Mouse (Mus musculus) G1E (cell line): ENCODE results near the gene Slc4a4. TPM values are rescaled to one million over a fixed set of nuclear protein-coding genes. Genes with fewer than 3 reads are reported as not detected.

Source experiments
- ATAC-seq: 2 replicates; pipeline ENCODE4 v1.8.0; 2016; ENCODE audit warnings: mild to moderate bottlenecking; ENCODE audit not compliant: insufficient number of reproducible peaks, poor library complexity, low FRiP score, severe bottlenecking; ENCODE audit errors: extremely low read depth
- DNase-seq: peaks from one replicate; pipeline ENCODE4 v3.0.0; 2012; ENCODE audit warnings: low spot score
- H3K27me3 ChIP-seq: 2 replicates; pipeline ENCODE4 v1.6.1; 2012; ENCODE audit warnings: mild to moderate bottlenecking, low read length, inconsistent platforms; ENCODE audit not compliant: insufficient read depth
- H3K36me3 ChIP-seq: replicated peaks from 2 replicates; pipeline ENCODE3; 2012; ENCODE audit warnings: mild to moderate bottlenecking, inconsistent platforms
- H3K4me1 ChIP-seq: 2 replicates; pipeline ENCODE4 v1.6.1; 2012; ENCODE audit warnings: low read depth, low read length, inconsistent platforms, mixed read lengths; ENCODE audit not compliant: insufficient read depth
- H3K4me3 ChIP-seq: 2 replicates; pipeline ENCODE4 v1.5.1; 2012; ENCODE audit warnings: low read depth, mild to moderate bottlenecking, inconsistent platforms, low read length, moderate library complexity, mixed read lengths
- H3K9me3 ChIP-seq: replicated peaks from 2 replicates; pipeline ENCODE4 v1.6.1; 2012; ENCODE audit warnings: inconsistent platforms
- CTCF ChIP-seq: IDR thresholded peaks from 2 replicates; pipeline ENCODE4 v1.5.1; 2012; ENCODE audit warnings: low read depth, low read length, inconsistent platforms, mixed read lengths
- GATA1 ChIP-seq: IDR thresholded peaks from 2 replicates; pipeline ENCODE4 v1.6.1; 2012; ENCODE audit warnings: borderline replicate concordance, low read length, inconsistent platforms, mixed read lengths
- GATA2 ChIP-seq: IDR thresholded peaks from 2 replicates; pipeline ENCODE4 v1.6.1; 2012; ENCODE audit warnings: low read depth, low read length, inconsistent platforms, borderline replicate concordance
- POLR2AphosphoS5 ChIP-seq: IDR thresholded peaks from 2 replicates; pipeline ENCODE4 v1.6.1; 2012; ENCODE audit warnings: low read depth, low read length, inconsistent platforms; ENCODE audit not compliant: insufficient replicate concordance
- TAL1 ChIP-seq: conservative IDR thresholded peaks from 2 replicates; pipeline ENCODE4 v1.6.1; 2012; ENCODE audit warnings: low read depth, low read length, inconsistent platforms, mixed read lengths
- polyA plus RNA-seq: library from polyadenylated mRNA; stranded (reverse); fragments of >175 nt; gene quantifications from 2 replicates; pipeline ENCODE4 v1.2.3, GENCODE M21; 2012
- total RNA-seq, 2 experiments: library from RNA; stranded (forward) in 1 of 2; stranded (reverse) in 1 of 2; fragments of 200-1000 nt in 1 of 2; fragments of >200 nt in 1 of 2; fragmentation: Nextera tagmentation in 1 of 2; gene quantifications; 2 replicates each; pipeline ENCODE4 v1.2.3; 2014 to 2017

The Slc4a4 gene
- total and polyA plus RNA-seq, 3 experiments, result 0.11 TPM; not detected in 2

DNA sequence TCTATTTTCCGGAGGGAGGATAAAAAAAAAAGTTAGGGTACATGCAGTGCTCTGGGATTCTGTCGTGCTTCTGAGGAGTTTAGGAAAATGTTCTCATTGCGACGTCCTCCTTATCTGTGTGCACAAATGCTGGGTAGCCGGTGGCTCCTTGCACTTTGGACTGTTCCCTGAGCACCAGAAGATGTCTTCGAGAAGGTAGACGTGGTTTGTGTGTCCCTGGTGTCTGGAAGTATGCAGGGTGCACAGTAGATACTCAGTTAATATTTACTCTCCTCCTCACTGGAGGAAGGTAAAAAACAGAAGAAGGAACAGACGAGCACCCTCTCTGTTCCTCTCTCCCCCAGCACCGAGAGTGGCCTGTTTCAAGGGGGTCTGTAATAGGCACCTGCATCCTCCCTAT is 44.6 kb downstream of the Slc4a4 start:
- ATAC-seq, result no peak
- no peak for DNase-seq
- TF ChIP-seq POLR2AphosphoS5 (no peak), GATA2 (no peak), CTCF (no peak)
- H3K36me3 ChIP-seq, result no peaks in the 10 kb centered on the region
- peaks cover 49% of the 10 kb centered on the region for H3K9me3 ChIP-seq
- H3K4me1 ChIP-seq, result no peaks in the 10 kb centered on the region
- H3K4me3 ChIP-seq, result no peak overlapping the region
- H3K27me3 ChIP-seq, result no peaks in the 10 kb centered on the region

DNA sequence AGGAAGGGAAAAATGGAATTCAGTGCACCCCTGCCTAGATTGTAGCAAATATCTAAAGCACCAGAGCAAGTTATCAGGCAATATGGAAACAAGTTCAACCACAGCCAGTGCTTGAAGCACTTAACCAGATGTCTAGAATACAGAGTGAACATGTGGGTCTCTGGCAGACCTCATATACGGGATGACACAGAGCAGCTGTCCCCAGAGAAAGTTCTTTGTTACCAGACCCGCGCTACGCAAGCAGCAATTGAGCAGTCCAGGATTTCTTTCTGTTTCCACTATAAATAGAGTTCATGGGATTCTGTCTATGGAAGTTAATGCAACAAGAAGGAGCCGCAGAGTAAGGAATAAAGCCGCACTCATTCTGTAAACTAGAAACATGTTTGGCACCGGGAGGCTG is 46.8 kb downstream of the Slc4a4 start:
- no peak for TF ChIP-seq POLR2AphosphoS5
- no peak for TF ChIP-seq CTCF
- no peak for TF ChIP-seq TAL1
- TF ChIP-seq GATA2, result no peak
- no peak for TF ChIP-seq GATA1
- H3K4me3 ChIP-seq, result no peak overlapping the region
- H3K27me3 ChIP-seq, result no peaks in the 10 kb centered on the region
- H3K36me3 ChIP-seq, result no peaks in the 10 kb centered on the region
- DNase-seq, result no peak
- ATAC-seq, result no peak
- no peaks in the 10 kb centered on the region for H3K4me1 ChIP-seq
- H3K9me3 ChIP-seq, result peaks cover 53% of the 10 kb centered on the region

DNA sequence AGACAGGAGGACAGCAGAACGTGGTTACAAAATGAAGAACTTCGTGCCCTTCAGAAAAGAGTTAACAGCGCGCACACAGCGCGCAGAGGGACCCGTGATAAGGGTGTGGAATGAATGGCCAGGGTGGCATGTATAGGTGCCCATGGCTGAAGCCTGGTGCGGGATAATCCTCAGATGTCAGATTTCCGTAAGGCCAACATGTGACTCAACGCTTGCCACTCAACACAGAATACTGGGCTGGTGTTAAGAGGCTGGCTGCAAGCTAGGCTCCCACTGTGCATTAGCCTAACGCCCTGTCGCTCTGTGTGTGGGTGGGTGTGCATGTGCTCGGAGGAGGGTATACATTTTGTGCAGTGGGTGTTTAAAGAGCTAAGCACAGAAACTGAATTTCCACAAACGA is 47.3 kb downstream of the Slc4a4 start:
- Histone ChIP-seq H3K27me3 (no peaks in the 10 kb centered on the region), H3K36me3 (no peaks in the 10 kb centered on the region), H3K4me3 (no peak overlapping the region), H3K4me1 (no peaks in the 10 kb centered on the region), H3K9me3 (peaks cover 53% of the 10 kb centered on the region)
- TF ChIP-seq TAL1 (no peak), POLR2AphosphoS5 (no peak), GATA1 (no peak), GATA2 (no peak), CTCF (no peak)
- ATAC-seq (no peak), DNase-seq (no peak)

DNA sequence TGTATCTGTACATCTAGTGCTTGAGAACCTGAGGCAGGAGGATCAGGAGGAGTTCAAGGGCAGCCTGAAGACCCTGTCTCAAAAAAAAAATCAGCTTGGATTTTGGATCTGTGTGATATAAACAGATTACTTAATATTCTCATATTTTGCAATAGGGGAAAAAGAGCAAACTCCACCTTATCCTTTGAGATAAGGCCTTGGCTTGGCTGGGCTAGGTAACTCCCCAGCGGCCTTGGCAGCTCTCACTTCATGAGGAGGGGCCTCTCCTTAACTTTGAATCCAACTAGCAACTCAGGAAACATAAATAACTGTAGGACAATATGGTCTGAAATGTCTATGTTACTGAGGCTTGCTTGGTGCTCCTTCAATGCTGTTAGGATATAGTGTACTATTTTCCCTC is 51.6 kb downstream of the Slc4a4 start:
- Histone ChIP-seq H3K36me3 (no peaks in the 10 kb centered on the region), H3K4me1 (no peaks in the 10 kb centered on the region), H3K27me3 (no peaks in the 10 kb centered on the region), H3K4me3 (no peak overlapping the region), H3K9me3 (peaks cover 32% of the 10 kb centered on the region)
- no peak for ATAC-seq
- DNase-seq, result no peak
- TF ChIP-seq GATA1, result no peak
- TF ChIP-seq GATA2, result no peak
- TF ChIP-seq TAL1, result no peak
- no peak for TF ChIP-seq POLR2AphosphoS5
- TF ChIP-seq CTCF, result no peak

DNA sequence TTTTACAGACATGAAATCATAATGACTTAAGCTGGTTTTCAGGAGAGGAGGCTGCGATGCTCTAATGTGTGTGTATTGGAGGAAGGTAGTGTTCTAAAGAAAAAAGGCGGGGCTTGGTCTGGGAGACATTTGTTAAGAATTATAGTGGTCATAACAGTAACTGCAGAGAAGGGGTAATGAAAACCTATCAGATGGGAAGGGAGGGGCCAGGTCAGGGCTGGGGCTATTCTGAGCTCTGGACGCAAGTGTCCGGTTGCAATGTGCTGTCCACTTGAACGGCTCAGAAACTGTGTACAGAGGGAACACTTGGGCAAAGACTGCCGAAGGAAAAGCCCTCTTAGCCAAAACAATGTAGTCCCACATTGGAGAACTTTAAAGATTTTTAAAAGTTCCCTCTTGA is 52.5 kb downstream of the Slc4a4 start:
- no peak for ATAC-seq
- Histone ChIP-seq H3K4me3 (no peak overlapping the region), H3K27me3 (no peaks in the 10 kb centered on the region), H3K4me1 (no peaks in the 10 kb centered on the region), H3K36me3 (no peaks in the 10 kb centered on the region), H3K9me3 (peaks cover 28% of the 10 kb centered on the region)
- DNase-seq, result no peak
- TF ChIP-seq CTCF (no peak), POLR2AphosphoS5 (no peak), TAL1 (no peak), GATA1 (no peak), GATA2 (no peak)

DNA sequence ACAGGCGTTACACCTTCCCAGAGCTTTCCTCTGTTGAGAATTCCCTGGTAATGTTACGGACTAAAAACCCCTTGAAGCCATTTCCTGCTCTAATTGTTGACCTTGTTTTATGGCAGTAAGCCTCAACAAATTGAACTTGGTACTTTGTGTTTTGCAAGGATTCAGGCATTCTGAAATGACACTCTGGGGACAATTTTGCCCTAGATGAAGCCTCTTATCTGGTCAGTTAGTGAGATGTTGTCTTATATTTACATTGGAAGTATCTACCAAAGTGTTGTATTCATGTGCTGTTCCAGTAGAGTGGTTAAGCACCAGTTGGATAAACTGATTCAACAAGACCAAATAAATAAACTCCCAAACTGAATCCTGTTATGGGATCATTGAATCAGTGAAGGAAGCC is 53.2 kb downstream of the Slc4a4 start:
- no peaks in the 10 kb centered on the region for H3K4me1 ChIP-seq
- H3K36me3 ChIP-seq, result no peaks in the 10 kb centered on the region
- TF ChIP-seq POLR2AphosphoS5 (no peak), GATA1 (no peak), GATA2 (no peak), CTCF (no peak), TAL1 (no peak)
- no peaks in the 10 kb centered on the region for H3K27me3 ChIP-seq
- no peak overlapping the region for H3K4me3 ChIP-seq
- ATAC-seq (no peak), DNase-seq (no peak)
- peaks cover 25% of the 10 kb centered on the region for H3K9me3 ChIP-seq

DNA sequence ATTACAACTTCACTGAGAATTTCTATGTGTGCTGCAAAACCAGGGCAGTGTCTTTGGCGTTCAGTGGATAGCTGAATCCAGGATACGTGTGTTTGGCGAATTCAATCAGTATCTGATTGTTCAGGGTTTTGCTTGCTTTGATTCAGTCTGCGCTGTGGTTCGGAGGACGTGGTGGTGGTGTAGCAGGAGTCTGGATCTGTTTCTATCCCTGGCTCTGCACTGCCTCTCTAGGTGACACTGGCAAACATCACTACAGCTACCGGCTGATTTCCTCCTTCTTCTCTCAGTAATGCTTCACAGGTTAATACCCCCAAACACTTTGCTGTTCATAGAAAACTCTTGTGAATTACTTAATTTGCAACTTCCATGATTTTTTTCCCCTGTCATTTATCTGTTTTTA is 55.3 kb downstream of the Slc4a4 start:
- TF ChIP-seq GATA2 (no peak), TAL1 (no peak), CTCF (no peak), GATA1 (no peak), POLR2AphosphoS5 (no peak)
- peaks cover 17% of the 10 kb centered on the region for H3K9me3 ChIP-seq
- H3K4me1 ChIP-seq, result no peaks in the 10 kb centered on the region
- ATAC-seq (no peak), DNase-seq (no peak)
- H3K27me3 ChIP-seq, result no peaks in the 10 kb centered on the region
- H3K4me3 ChIP-seq, result no peak overlapping the region
- H3K36me3 ChIP-seq, result no peaks in the 10 kb centered on the region
